Mouse (Mus musculus): ENCODE data around the gene Pabpc4. TPM values are rescaled to one million over a fixed set of nuclear protein-coding genes. Genes with fewer than 3 reads are reported as not detected.
"Not testable (repeated sequence)": the region's sequence is repeated elsewhere in the genome, so short reads cannot be mapped to it uniquely, and the experiment has no call there.

Pabpc4 gene
- polyA plus RNA-seq, 1 experiment from 2014 or later = 28.3 TPM

DNA sequence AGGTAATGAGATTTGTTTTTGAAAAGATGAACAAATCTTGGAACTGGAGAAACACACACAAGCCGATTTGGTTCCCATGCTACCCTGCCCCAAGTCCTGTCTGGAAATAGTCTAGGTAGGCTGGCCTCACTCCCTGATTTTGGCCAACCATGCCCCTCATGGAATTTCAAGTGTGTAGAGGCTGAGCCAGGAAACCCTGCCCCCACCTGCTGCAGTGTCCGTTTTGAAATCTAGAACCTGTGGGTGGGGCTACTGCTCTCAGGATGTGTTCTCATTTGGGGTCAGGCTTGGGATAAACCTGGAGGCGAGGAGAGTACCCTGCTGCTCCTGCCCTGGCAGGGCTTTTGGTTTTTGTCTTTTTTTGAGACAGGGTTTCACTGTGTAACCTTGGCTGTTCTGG, 46.1 kb downstream of the Pabpc4 start:
- WGBS = 69% methylated on average over 3 of the region's 3 CpGs
- H3K36me3 ChIP-seq = peaks cover 10% of the 10 kb centered on the region
- H3K4me3 ChIP-seq (replicated peaks) = no peak overlapping the region
- no peak overlapping the region for H3K27ac ChIP-seq (replicated peaks)
- no peak overlapping the region for H3K9ac ChIP-seq (replicated peaks)
- no peaks in the 10 kb centered on the region for H3K9me3 ChIP-seq (replicated peaks)
- H3K4me1 ChIP-seq = no peaks in the 10 kb centered on the region
- no peaks in the 10 kb centered on the region for H3K27me3 ChIP-seq (replicated peaks)
- H3K4me2 ChIP-seq = no peak overlapping the region
- ATAC-seq (ENCODE audit: low FRiP score) = no peak

DNA sequence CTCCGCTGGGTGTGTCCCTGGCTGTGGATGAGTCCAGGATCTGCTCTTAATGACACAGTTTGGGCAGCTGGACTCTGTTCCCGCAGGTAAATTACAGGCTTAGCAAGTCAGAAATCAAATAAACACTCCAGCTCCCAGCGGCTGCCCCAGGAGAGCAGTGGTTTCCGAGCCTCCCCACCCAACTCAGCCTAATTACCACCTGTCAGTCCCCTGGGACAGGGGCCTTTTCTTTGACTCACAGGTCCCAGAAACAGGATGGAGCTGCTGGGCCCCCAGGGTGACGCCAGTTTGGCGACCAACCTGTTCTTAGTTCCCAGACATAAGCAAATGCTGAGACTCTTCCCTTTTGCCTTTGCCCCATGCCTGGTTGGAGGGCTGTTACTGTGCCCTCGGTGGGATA, 49.7 kb downstream of the Pabpc4 start:
- H3K9ac ChIP-seq (replicated peaks) = no peak overlapping the region
- no peak for ATAC-seq (ENCODE audit: low FRiP score)
- no peaks in the 10 kb centered on the region for H3K9me3 ChIP-seq (replicated peaks)
- H3K27me3 ChIP-seq (replicated peaks) = no peaks in the 10 kb centered on the region
- H3K4me1 ChIP-seq = no peaks in the 10 kb centered on the region
- H3K27ac ChIP-seq (replicated peaks) = no peak overlapping the region
- no peak overlapping the region for H3K4me2 ChIP-seq
- H3K4me3 ChIP-seq (replicated peaks) = no peak overlapping the region
- no peaks in the 10 kb centered on the region for H3K36me3 ChIP-seq
- WGBS = 87% methylated on average over 7 of the region's 7 CpGs

DNA sequence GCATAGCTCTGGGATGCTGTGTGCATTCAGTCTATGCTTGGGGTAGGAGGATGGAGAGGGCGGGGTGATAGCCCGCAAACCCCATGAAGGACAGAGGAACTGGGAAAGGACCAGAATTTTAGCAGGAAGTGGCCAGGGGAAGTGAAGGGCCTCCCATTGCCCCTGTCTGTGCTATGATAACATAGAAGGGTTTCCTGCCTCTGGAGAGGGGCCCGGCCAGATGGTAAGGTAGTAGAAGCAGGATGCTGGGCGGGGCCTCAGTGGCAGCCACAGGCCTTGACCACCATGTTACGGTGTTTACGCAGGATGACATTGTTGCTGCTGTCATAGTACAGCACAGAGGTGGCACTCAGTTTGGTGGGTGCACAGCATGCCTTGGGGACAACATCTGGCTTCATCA, 50.9 kb downstream of the Pabpc4 start:
- H3K4me1 ChIP-seq = no peaks in the 10 kb centered on the region
- no peaks in the 10 kb centered on the region for H3K36me3 ChIP-seq
- H3K27ac ChIP-seq (replicated peaks) = no peak overlapping the region
- H3K9ac ChIP-seq (replicated peaks) = no peak overlapping the region
- no peaks in the 10 kb centered on the region for H3K9me3 ChIP-seq (replicated peaks)
- no peak for ATAC-seq (ENCODE audit: low FRiP score)
- H3K27me3 ChIP-seq (replicated peaks) = no peaks in the 10 kb centered on the region
- H3K4me2 ChIP-seq = no peak overlapping the region
- WGBS = 85% methylated on average over 6 of the region's 6 CpGs
- H3K4me3 ChIP-seq (replicated peaks) = no peak overlapping the region

DNA sequence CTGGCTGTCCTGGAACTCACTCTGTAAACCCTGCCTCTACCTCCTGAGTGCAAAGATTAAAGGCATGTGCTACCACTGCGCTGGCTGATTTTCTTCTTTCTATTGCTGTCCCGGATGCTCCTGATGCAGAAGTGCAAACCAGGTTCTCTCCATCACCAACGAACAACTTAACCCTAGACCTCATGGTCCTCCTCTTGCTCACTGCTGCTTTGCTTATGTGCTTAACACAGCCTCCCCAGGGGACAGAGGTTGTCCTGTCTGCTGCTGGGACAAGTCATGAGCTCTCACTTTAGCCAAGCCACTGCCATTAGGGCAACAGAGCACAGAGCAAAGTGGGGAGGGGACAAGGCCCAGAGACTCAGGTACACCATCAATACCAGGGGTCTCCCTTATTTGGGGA, 52.3 kb downstream of the Pabpc4 start:
- WGBS = 91% methylated on average over 3 of the region's 3 CpGs
- H3K4me1 ChIP-seq = no peaks in the 10 kb centered on the region
- H3K9ac ChIP-seq (replicated peaks) = no peak overlapping the region

DNA sequence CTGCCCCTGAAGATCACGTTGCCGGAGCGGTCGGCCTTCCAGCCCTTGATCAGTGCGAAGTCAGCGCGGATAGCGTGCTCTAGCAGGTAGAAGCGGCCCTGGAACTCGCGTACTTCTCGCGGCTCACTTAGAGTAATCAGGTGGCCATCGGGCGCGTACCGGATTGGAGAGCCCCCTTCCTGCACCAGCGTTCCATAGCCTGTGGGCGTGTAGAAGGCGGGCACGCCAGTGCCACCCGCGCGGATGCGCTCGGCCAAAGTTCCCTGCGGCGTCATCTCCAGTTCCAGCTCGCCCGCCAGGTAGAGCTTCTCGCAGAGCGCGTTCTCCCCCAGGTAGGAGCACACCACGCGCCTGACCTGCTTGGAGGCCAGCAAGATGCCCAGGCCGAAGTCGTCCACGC, 60.8 kb downstream of the Pabpc4 start:
- 17% methylated on average over 22 of the region's 38 CpGs for WGBS
- peak; percentile 78 for ATAC-seq (ENCODE audit: low FRiP score)

More for the DNA sequence above, 52.3 kb downstream of the Pabpc4 start:
- Histone ChIP-seq H3K9me3 (replicated peaks) (no peaks in the 10 kb centered on the region), H3K27me3 (replicated peaks) (no peaks in the 10 kb centered on the region), H3K27ac (replicated peaks) (no peak overlapping the region), H3K36me3 (no peaks in the 10 kb centered on the region), H3K4me3 (replicated peaks) (no peak overlapping the region), H3K4me2 (no peak overlapping the region)
- ATAC-seq (ENCODE audit: low FRiP score) = no peak

DNA sequence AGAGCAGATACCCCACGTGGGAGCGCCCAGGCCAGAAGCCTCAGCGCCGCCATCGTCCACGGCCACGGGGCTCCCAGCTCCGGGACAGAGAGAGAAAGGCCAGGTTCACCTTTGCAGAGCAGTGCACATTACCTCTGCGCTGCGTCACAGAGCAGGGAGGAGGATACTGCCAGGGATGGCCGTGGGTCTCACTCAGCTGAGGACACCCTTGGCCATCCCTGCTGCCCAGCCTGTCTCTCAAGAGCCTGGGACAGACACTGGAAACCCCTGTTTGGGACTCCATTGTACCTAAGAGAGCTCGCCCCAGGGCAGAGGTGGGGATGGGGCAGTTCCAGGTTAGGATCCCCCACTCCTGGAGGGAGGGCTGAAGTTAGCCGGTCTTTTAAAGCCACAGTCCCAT, 61.4 kb downstream of the Pabpc4 start, which contains the start of gene Oxct2a:
Oxct2a (minus strand) TSS at position 101 of the 400 bp plus-strand sequence.
- no peak within 1 kb of the TSS for H3K27ac ChIP-seq (replicated peaks)
- H3K4me3 ChIP-seq (replicated peaks) = peak within 1 kb of the TSS; percentile 25
- peak; percentile 46 for ATAC-seq (ENCODE audit: low FRiP score)
- no peak within 1 kb of the TSS for H3K9ac ChIP-seq (replicated peaks)
- no peaks in the 10 kb centered on the region for H3K36me3 ChIP-seq
- 17% methylated on average over 13 of the region's 13 CpGs for WGBS
- peaks cover 10% of the 10 kb centered on the region for H3K27me3 ChIP-seq (replicated peaks)
- H3K4me1 ChIP-seq = peaks cover 7% of the 10 kb centered on the region; the same call in 1 of the 2 replicates
- H3K9me3 ChIP-seq (replicated peaks) = no peaks in the 10 kb centered on the region
- peak within 1 kb of the TSS; percentile 57 for H3K4me2 ChIP-seq

More for the DNA sequence above, 60.8 kb downstream of the Pabpc4 start:
- H3K4me1 ChIP-seq; H3K9me3 ChIP-seq (replicated peaks); H3K9ac ChIP-seq (replicated peaks); H3K27ac ChIP-seq (replicated peaks); H3K36me3 ChIP-seq: not testable (repeated sequence)
- peak overlapping the region; percentile 25 for H3K4me3 ChIP-seq (replicated peaks)
- H3K27me3 ChIP-seq (replicated peaks) = peaks cover 10% of the 10 kb centered on the region
- peak overlapping the region; percentile 57 for H3K4me2 ChIP-seq

DNA sequence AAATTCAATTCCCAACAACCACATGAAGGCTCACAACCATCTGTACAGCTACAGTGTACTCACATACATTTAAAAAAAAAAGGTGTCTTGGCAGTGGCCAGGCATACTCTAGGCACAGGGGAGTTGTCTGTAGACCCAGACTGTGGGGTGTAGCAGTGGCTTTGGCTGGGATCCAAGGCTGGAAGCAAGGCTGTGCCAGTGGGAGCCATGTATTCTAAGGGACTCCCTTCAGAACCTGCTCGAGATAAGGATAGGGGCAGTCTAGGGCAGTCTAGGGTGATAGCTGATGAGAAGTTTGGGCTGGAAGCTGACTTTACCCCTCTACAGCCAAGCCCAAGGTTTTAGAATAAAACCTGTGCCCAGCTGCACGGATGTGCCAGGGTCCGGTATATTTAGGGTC, 63.9 kb downstream of the Pabpc4 start:
- no peak for ATAC-seq (ENCODE audit: low FRiP score)
- Histone ChIP-seq H3K27ac (replicated peaks) (no peak overlapping the region), H3K4me1 (peaks cover 7% of the 10 kb centered on the region; the same call in 1 of the 2 replicates), H3K9me3 (replicated peaks) (no peaks in the 10 kb centered on the region), H3K4me2 (no peak overlapping the region), H3K4me3 (replicated peaks) (no peak overlapping the region), H3K9ac (replicated peaks) (no peak overlapping the region), H3K36me3 (no peaks in the 10 kb centered on the region), H3K27me3 (replicated peaks) (peaks cover 10% of the 10 kb centered on the region)
- 74% methylated on average over 3 of the region's 3 CpGs for WGBS

DNA sequence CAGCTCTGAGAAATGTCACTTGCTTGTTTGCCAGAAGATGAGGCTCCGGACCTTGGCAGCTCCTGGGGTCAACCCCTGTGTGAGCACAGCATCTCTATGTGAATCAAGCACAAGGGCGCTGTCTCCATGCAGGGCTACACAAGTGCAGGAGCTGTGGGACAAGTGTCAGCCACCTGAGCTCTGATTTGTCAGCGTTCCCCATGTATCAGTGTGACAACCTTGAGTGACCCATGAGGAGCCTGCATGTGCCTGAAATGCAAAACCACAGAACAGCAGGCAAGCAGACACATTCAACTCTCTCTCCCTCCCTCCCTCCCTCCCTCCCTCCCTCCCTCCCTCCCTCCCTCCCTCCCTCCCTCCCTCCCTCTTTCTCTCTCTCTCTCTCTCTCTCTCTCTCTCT, 65.5 kb downstream of the Pabpc4 start:
- no peak overlapping the region for H3K4me3 ChIP-seq (replicated peaks)
- no peak overlapping the region for H3K4me2 ChIP-seq
- peaks cover 7% of the 10 kb centered on the region; the same call in 1 of the 2 replicates for H3K4me1 ChIP-seq
- no peak overlapping the region for H3K9ac ChIP-seq (replicated peaks)
- no peak overlapping the region for H3K27ac ChIP-seq (replicated peaks)
- H3K9me3 ChIP-seq (replicated peaks) = no peaks in the 10 kb centered on the region
- no peaks in the 10 kb centered on the region for H3K36me3 ChIP-seq
- ATAC-seq (ENCODE audit: low FRiP score) = no peak
- WGBS = 64% methylated on average over 3 of the region's 3 CpGs
- H3K27me3 ChIP-seq (replicated peaks) = peaks cover 4% of the 10 kb centered on the region

DNA sequence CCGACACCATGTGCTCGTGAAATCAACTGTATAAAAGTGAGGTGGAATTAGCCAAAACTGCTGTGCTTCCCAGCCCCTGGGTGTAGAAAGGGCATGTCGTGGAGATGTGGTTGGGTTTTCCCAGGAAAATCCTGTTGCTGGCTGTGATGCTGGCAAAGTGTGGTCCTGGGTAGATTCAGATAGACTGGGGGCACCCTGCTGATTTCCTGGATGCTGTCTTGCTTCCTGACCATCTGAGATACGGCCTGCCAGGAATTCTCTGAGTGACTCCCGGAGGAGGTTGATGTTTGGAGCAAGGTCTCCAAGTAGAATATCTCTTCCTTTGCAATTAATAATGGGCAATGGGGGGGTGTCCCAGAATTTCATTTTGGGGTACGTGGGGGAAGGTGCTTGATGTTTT, 66.8 kb downstream of the Pabpc4 start:
- Histone ChIP-seq H3K4me2 (no peak overlapping the region), H3K4me1 (no peaks in the 10 kb centered on the region), H3K27ac (replicated peaks) (no peak overlapping the region), H3K9me3 (replicated peaks) (no peaks in the 10 kb centered on the region), H3K36me3 (no peaks in the 10 kb centered on the region), H3K27me3 (replicated peaks) (no peaks in the 10 kb centered on the region), H3K9ac (replicated peaks) (no peak overlapping the region), H3K4me3 (replicated peaks) (no peak overlapping the region)
- 73% methylated on average over 6 of the region's 6 CpGs for WGBS
- no peak for ATAC-seq (ENCODE audit: low FRiP score)

DNA sequence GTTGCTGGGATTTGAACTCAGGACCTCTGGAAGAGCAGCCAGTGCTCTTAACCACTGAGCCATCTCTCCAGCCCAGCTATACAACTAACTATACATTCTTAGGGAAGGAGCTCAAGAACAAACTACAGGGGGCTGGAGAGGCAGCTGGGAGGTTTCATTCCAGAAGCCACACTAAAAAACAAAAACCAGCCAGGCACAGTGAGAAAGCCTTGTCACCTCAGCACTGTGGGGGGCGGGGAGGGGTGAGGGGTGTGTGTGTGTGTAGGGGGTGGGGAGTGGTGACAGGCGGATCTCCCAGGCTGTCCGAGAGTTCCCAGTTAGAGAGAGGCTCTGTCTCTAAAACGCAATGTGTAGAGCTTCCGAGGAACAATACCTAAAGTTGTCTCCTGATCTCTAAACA, 69.2 kb downstream of the Pabpc4 start:
- Histone ChIP-seq H3K9me3 (replicated peaks) (no peaks in the 10 kb centered on the region), H3K27ac (replicated peaks) (no peak overlapping the region), H3K4me3 (replicated peaks) (no peak overlapping the region), H3K27me3 (replicated peaks) (no peaks in the 10 kb centered on the region), H3K4me2 (no peak overlapping the region), H3K9ac (replicated peaks) (no peak overlapping the region), H3K36me3 (no peaks in the 10 kb centered on the region), H3K4me1 (no peaks in the 10 kb centered on the region)
- 73% methylated on average over 4 of the region's 5 CpGs for WGBS
- no peak for ATAC-seq (ENCODE audit: low FRiP score)

DNA sequence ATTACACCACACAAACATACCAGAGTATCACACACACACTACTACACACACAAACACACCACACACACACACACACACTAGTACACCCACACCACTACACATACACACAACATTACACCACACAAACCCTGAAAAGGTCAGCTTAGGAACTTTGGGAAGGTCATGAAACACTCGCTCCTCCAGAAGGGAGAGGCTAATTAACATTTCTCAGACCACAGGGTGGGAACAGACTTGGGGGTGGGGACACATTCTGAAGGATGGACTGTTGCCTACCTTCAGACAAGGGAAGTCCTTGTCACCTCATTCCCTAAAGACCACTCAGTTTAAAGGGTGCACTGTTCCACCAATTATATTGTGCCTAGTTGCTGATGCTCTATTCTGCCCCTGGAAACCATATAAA, 69.8 kb downstream of the Pabpc4 start:
- not testable (repeated sequence) for ATAC-seq (ENCODE audit: low FRiP score); H3K9ac ChIP-seq (replicated peaks)

DNA sequence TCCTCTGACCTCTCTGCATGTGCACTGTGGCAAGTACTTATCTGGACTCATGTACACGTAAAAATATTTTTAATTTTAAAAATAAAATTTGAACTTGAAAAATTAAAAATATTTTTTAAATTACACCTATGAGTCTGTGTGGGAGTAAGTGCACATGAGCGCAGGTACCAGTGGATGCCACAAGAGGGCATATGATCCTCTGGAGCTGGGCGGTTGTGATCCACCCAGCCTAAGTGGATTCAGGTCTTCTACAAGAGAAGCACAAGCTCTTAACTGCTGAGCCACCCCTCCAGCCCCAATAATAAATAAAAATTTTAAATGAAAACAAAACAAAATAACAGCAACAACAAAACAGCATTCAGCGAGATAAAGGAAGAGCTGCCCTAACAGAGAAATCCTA, 71.0 kb downstream of the Pabpc4 start:
- H3K4me2 ChIP-seq = no peak overlapping the region
- 96% methylated on average over 4 of the region's 4 CpGs for WGBS

More for the DNA sequence above, 69.8 kb downstream of the Pabpc4 start:
- not testable (repeated sequence) for H3K27ac ChIP-seq (replicated peaks); H3K4me2 ChIP-seq; H3K27me3 ChIP-seq (replicated peaks); H3K9me3 ChIP-seq (replicated peaks); H3K4me1 ChIP-seq; H3K36me3 ChIP-seq; H3K4me3 ChIP-seq (replicated peaks)
- 60% methylated on average over 1 of the region's 1 CpGs for WGBS

DNA sequence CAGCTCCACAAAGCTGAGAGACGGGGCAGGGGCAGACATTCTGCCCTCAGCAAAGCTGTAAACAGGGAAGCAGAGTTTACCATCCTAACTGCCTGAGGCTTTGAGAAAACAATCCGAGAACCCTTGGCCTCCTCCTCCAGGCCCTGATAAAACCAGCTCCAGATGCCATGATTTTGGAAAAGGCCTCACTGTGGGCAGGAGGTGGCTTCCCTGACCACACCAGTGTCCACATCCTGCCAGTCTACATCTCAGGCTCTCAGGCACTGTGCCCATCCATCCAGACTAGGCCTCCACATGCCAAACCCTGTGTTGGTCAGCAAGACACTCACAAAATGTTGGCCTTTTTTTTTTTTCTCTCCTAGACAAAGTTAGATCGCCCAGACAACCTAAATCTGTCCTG, 72.0 kb downstream of the Pabpc4 start:
- Histone ChIP-seq H3K27me3 (replicated peaks) (no peaks in the 10 kb centered on the region), H3K9ac (replicated peaks) (no peak overlapping the region), H3K4me3 (replicated peaks) (no peak overlapping the region), H3K4me2 (no peak overlapping the region), H3K9me3 (replicated peaks) (no peaks in the 10 kb centered on the region), H3K27ac (replicated peaks) (no peak overlapping the region), H3K4me1 (no peaks in the 10 kb centered on the region), H3K36me3 (no peaks in the 10 kb centered on the region)
- 81% methylated on average over 3 of the region's 3 CpGs for WGBS
- ATAC-seq (ENCODE audit: low FRiP score) = no peak

More for the DNA sequence above, 71.0 kb downstream of the Pabpc4 start:
- Histone ChIP-seq H3K27me3 (replicated peaks) (no peaks in the 10 kb centered on the region), H3K27ac (replicated peaks) (no peak overlapping the region), H3K36me3 (no peaks in the 10 kb centered on the region), H3K9me3 (replicated peaks) (no peaks in the 10 kb centered on the region), H3K4me1 (no peaks in the 10 kb centered on the region), H3K9ac (replicated peaks) (no peak overlapping the region), H3K4me3 (replicated peaks) (no peak overlapping the region)
- no peak for ATAC-seq (ENCODE audit: low FRiP score)

Measured in neural tube, embryonic 15.5 days (tissue).